Mouse (Mus musculus): ENCODE data around the gene Mier3. TPM values are rescaled to one million over a fixed set of nuclear protein-coding genes. Genes with fewer than 3 reads are reported as not detected.

Gene Mier3
- polyA plus RNA-seq, 1 experiment from 2014 or later = 10.6 TPM

DNA sequence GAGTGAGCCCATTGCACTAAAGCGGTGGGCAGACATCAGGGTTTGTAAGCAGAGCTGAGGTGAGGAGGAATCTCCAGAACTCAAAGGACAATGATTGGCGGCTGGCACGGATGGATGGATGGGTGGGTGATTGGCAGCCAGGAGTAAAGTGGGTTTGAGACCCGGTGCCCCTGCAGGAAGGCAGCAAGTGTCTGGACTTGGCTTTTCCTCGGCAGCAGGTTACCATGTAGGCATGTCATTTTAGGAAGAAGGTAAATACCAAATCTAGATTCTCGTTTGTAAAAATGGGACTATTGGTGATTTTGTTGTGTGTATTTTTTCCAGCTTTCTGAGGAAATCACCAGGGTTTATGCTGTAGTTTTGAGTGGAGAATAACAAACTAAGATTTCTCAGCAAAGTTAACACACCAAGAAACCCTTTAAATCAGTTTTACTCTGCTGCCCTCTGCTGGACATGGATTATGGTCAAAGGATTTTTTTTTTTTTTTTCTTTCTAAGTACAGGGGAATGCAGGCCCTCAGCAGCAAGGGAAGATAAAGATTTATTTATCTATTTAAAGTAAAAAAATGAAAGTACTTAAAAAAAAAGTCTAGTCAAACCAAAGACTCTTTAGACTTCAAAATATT, 61.3 kb downstream of the Mier3 start:
- no peaks in the 10 kb centered on the region for H3K36me3 ChIP-seq (ENCODE audit: control insufficient read depth, insufficient read depth, low read length)
- DNase-seq (ENCODE audit: low spot score) (peak; percentile 39), ATAC-seq (ENCODE audit: low FRiP score, low TSS enrichment) (no peak)
- no peaks in the 10 kb centered on the region for H3K27me3 ChIP-seq (ENCODE audit: control insufficient read depth, insufficient read depth, low read length)
- WGBS = 54% methylated on average over 6 of the region's 6 CpGs
- no peak overlapping the region for H3K27ac ChIP-seq (replicated peaks)
- no peak overlapping the region for H3K4me2 ChIP-seq (replicated peaks; ENCODE audit: low read depth)
- peak; percentile 83 for TF ChIP-seq CTCF (IDR thresholded peaks at IDR 0.05; ENCODE audit: low read depth)
- no peak for TF ChIP-seq EP300 (optimal IDR thresholded peaks at IDR 0.05)
- no peaks in the 10 kb centered on the region for H3K9me3 ChIP-seq (ENCODE audit: control insufficient read depth, low read length)
- H3K4me1 ChIP-seq (replicated peaks; ENCODE audit: control insufficient read depth, insufficient read depth) = no peaks in the 10 kb centered on the region
- H3K9ac ChIP-seq (ENCODE audit: low read length) = no peak overlapping the region
- H3K4me3 ChIP-seq (ENCODE audit: low read depth, low read length) = no peak overlapping the region

- H3K9ac ChIP-seq (ENCODE audit: low read length) = no peak overlapping the region
- H3K36me3 ChIP-seq (ENCODE audit: control insufficient read depth, insufficient read depth, low read length) = peaks cover 10% of the 10 kb centered on the region; the same call in 1 of the 2 replicates
- no peak overlapping the region for H3K4me2 ChIP-seq (replicated peaks; ENCODE audit: low read depth)
- no peaks in the 10 kb centered on the region for H3K9me3 ChIP-seq (ENCODE audit: control insufficient read depth, low read length)
- H3K27ac ChIP-seq (replicated peaks) = no peak overlapping the region
- WGBS = 65% methylated on average over 6 of the region's 6 CpGs
- ATAC-seq (ENCODE audit: low FRiP score, low TSS enrichment) = peak; percentile 61
- DNase-seq (ENCODE audit: low spot score) = no peak
- H3K27me3 ChIP-seq (ENCODE audit: control insufficient read depth, insufficient read depth, low read length) = no peaks in the 10 kb centered on the region
- TF ChIP-seq EP300 (optimal IDR thresholded peaks at IDR 0.05) = no peak
- no peak for TF ChIP-seq CTCF (IDR thresholded peaks at IDR 0.05; ENCODE audit: low read depth)
- no peaks in the 10 kb centered on the region for H3K4me1 ChIP-seq (replicated peaks; ENCODE audit: control insufficient read depth, insufficient read depth)
- no peak overlapping the region for H3K4me3 ChIP-seq (ENCODE audit: low read depth, low read length)
Observed at GRCm38 (mm10) chr13:111744233-111745000, 63.6 kb downstream of the Mier3 start.

- H3K4me2 ChIP-seq (replicated peaks; ENCODE audit: low read depth) = no peak overlapping the region
- H3K27ac ChIP-seq (replicated peaks) = no peak overlapping the region
- no peaks in the 10 kb centered on the region for H3K27me3 ChIP-seq (ENCODE audit: control insufficient read depth, insufficient read depth, low read length)
- WGBS = 51% methylated on average over 7 of the region's 7 CpGs
- H3K9me3 ChIP-seq (ENCODE audit: control insufficient read depth, low read length) = no peaks in the 10 kb centered on the region
- H3K4me1 ChIP-seq (replicated peaks; ENCODE audit: control insufficient read depth, insufficient read depth) = no peaks in the 10 kb centered on the region
- DNase-seq (ENCODE audit: low spot score) (no peak), ATAC-seq (ENCODE audit: low FRiP score, low TSS enrichment) (no peak)
- peaks cover 13% of the 10 kb centered on the region for H3K36me3 ChIP-seq (ENCODE audit: control insufficient read depth, insufficient read depth, low read length)
- H3K4me3 ChIP-seq (ENCODE audit: low read depth, low read length) = no peak overlapping the region
- no peak overlapping the region for H3K9ac ChIP-seq (ENCODE audit: low read length)
- no peak for TF ChIP-seq CTCF (IDR thresholded peaks at IDR 0.05; ENCODE audit: low read depth)
- no peak for TF ChIP-seq EP300 (optimal IDR thresholded peaks at IDR 0.05)
Observed at GRCm38 (mm10) chr13:111745216-111745615, 64.4 kb downstream of the Mier3 start.

DNA sequence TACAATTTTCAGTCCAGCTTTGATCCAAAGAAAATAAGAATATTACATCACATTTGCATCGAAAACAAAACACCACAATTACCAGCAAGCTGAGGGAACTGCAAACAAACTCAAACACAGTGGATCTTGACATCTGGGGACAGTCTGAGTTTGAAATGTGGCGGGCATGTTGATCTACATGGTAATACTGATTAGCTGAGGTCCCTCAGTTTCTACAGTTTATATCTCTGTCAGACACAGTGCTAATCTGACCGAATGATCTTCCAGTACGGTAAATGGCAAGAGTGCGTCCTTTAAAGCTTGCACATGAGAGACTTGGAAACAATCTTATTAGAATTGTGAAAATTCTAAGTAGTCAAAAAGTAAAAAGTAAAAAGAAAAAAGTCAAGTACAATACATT, 66.1 kb downstream of the Mier3 start:
- no peak overlapping the region for H3K4me2 ChIP-seq (replicated peaks; ENCODE audit: low read depth)
- peaks cover 18% of the 10 kb centered on the region for H3K36me3 ChIP-seq (ENCODE audit: control insufficient read depth, insufficient read depth, low read length)
- H3K4me1 ChIP-seq (replicated peaks; ENCODE audit: control insufficient read depth, insufficient read depth) = no peaks in the 10 kb centered on the region
- H3K9me3 ChIP-seq (ENCODE audit: control insufficient read depth, low read length) = no peaks in the 10 kb centered on the region
- ATAC-seq (ENCODE audit: low FRiP score, low TSS enrichment) (no peak), DNase-seq (ENCODE audit: low spot score) (no peak)
- H3K27me3 ChIP-seq (ENCODE audit: control insufficient read depth, insufficient read depth, low read length) = no peaks in the 10 kb centered on the region
- TF ChIP-seq EP300 (optimal IDR thresholded peaks at IDR 0.05) = no peak
- TF ChIP-seq CTCF (IDR thresholded peaks at IDR 0.05; ENCODE audit: low read depth) = no peak
- no peak overlapping the region for H3K27ac ChIP-seq (replicated peaks)
- 90% methylated on average over 5 of the region's 5 CpGs for WGBS
- H3K4me3 ChIP-seq (ENCODE audit: low read depth, low read length) = no peak overlapping the region
- no peak overlapping the region for H3K9ac ChIP-seq (ENCODE audit: low read length)

GRCm38 (mm10) chr13:111748301-111749062, 67.7 kb downstream of the Mier3 start:
- ATAC-seq (ENCODE audit: low FRiP score, low TSS enrichment) (no peak), DNase-seq (ENCODE audit: low spot score) (no peak)
- Histone ChIP-seq H3K4me3 (ENCODE audit: low read depth, low read length) (no peak overlapping the region), H3K9me3 (ENCODE audit: control insufficient read depth, low read length) (no peaks in the 10 kb centered on the region), H3K4me2 (replicated peaks; ENCODE audit: low read depth) (no peak overlapping the region), H3K36me3 (ENCODE audit: control insufficient read depth, insufficient read depth, low read length) (peaks cover 21% of the 10 kb centered on the region), H3K9ac (ENCODE audit: low read length) (no peak overlapping the region), H3K4me1 (replicated peaks; ENCODE audit: control insufficient read depth, insufficient read depth) (no peaks in the 10 kb centered on the region), H3K27me3 (ENCODE audit: control insufficient read depth, insufficient read depth, low read length) (no peaks in the 10 kb centered on the region), H3K27ac (replicated peaks) (no peak overlapping the region)
- no peak for TF ChIP-seq EP300 (optimal IDR thresholded peaks at IDR 0.05)
- TF ChIP-seq CTCF (IDR thresholded peaks at IDR 0.05; ENCODE audit: low read depth) = no peak
- 92% methylated on average over 28 of the region's 28 CpGs for WGBS

Measured in stomach, postnatal 0 days (tissue).